Mouse (Mus musculus) intestine, postnatal 0 days (tissue): ENCODE measurements around the gene Slc44a5. TPM values are rescaled to one million over a fixed set of nuclear protein-coding genes. Genes with fewer than 3 reads are reported as not detected.
"Not testable (repeated sequence)": the region's sequence is repeated elsewhere in the genome, so short reads cannot be mapped to it uniquely, and the experiment has no call there.

Experiments
- ATAC-seq: fragments of 200-750 bp; cut with Nextera tagmentation; 2 replicates; pipeline ENCODE4 v1.8.0; 2017; ENCODE audit warnings: mild to moderate bottlenecking, moderate TSS enrichment, moderate library complexity
- H3K27ac ChIP-seq: fragments of 300-500 bp; sonication (generic); 2 replicates; pipeline ENCODE4 v1.5.1; 2014; ENCODE audit warnings: mild to moderate bottlenecking, low read depth, low read length, moderate library complexity
- H3K27me3 ChIP-seq: fragments of 300-500 bp; sonication (generic); replicated peaks from 2 replicates; pipeline ENCODE4 v1.6.1; 2014; ENCODE audit warnings: low read length, mixed read lengths; ENCODE audit not compliant: control insufficient read depth, insufficient read depth
- H3K36me3 ChIP-seq: fragments of 300-500 bp; sonication (generic); 2 replicates; pipeline ENCODE4 v1.6.1; 2014; ENCODE audit warnings: mild to moderate bottlenecking, moderate library complexity; ENCODE audit not compliant: control insufficient read depth, insufficient read depth
- H3K4me1 ChIP-seq: fragments of 300-500 bp; sonication (generic); replicated peaks from 2 replicates; pipeline ENCODE4 v1.6.1; 2014; ENCODE audit warnings: antibody characterized with exemption, low read length, mixed read lengths; ENCODE audit not compliant: control insufficient read depth, insufficient read depth
- H3K4me2 ChIP-seq: fragments of 300-500 bp; sonication (generic); replicated peaks from 2 replicates; pipeline ENCODE4 v1.6.1; 2014; ENCODE audit warnings: low read depth, mild to moderate bottlenecking, moderate library complexity
- H3K4me3 ChIP-seq: fragments of 300-500 bp; sonication (generic); 2 replicates; pipeline ENCODE4 v1.5.1; 2014; ENCODE audit warnings: low read depth, low read length
- H3K9ac ChIP-seq: fragments of 300-500 bp; sonication (generic); 2 replicates; pipeline ENCODE4 v1.6.1; 2014; ENCODE audit warnings: mild to moderate bottlenecking, low read depth, low read length
- H3K9me3 ChIP-seq: fragments of 300-500 bp; sonication (generic); 2 replicates; pipeline ENCODE4 v1.6.1; 2016; ENCODE audit warnings: mixed run types; ENCODE audit not compliant: control insufficient read depth
- CTCF ChIP-seq: sonication (generic); IDR thresholded peaks from 2 replicates; pipeline ENCODE4 v1.5.1; 2016; ENCODE audit warnings: low read depth, mild to moderate bottlenecking, control low read depth, antibody characterized with exemption, moderate library complexity
- WGBS: fragments of 180-500 bp; shearing (Covaris S2); extraction: QIAGEN DNeasy Blood & Tissue Kit; methylation state at CpG from one replicate; pipeline ENCODE4 v1.1.7; 2014; 5-methylcytosine and 5-hydroxymethylcytosine counted together
- polyA plus RNA-seq: library from polyadenylated mRNA; unstranded; fragments of >200 nt; fragmentation: Nextera tagmentation; extraction: Ambion mirVana; gene quantifications from 2 replicates; pipeline ENCODE4 v1.2.1, GENCODE M21; 2015

Slc44a5 gene
- polyA plus RNA-seq, 1 experiment from 2014 or later = 0.43 TPM

DNA sequence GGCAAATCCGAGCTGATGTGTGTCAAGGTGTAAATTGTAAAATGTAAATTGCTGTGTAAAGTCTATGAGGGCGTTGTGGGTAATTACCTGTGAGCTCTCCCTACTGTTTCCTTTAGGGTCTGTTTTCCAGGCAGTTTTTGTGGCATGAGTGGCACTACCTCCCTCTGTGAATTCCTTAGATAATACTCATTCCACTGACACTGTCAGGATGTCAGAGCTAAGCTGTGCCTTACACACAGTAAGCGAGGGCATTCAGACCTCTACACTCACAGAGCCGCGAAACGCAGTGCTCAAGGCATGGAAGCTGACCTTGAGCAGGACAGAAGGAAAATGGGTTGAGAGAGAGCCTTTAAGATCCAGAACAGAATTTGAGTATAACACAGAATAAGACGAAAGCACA, 80.1 kb downstream of the Slc44a5 start:
- no peak overlapping the region for H3K9ac ChIP-seq
- no peak overlapping the region for H3K27ac ChIP-seq
- no peak overlapping the region for H3K4me3 ChIP-seq
- 65% methylated on average over 7 of the region's 7 CpGs for WGBS
- H3K27me3 ChIP-seq = no peaks in the 10 kb centered on the region
- no peaks in the 10 kb centered on the region for H3K36me3 ChIP-seq
- no peaks in the 10 kb centered on the region for H3K9me3 ChIP-seq
- no peak overlapping the region for H3K4me2 ChIP-seq
- TF ChIP-seq CTCF = no peak
- H3K4me1 ChIP-seq = no peaks in the 10 kb centered on the region
- ATAC-seq = no peak

DNA sequence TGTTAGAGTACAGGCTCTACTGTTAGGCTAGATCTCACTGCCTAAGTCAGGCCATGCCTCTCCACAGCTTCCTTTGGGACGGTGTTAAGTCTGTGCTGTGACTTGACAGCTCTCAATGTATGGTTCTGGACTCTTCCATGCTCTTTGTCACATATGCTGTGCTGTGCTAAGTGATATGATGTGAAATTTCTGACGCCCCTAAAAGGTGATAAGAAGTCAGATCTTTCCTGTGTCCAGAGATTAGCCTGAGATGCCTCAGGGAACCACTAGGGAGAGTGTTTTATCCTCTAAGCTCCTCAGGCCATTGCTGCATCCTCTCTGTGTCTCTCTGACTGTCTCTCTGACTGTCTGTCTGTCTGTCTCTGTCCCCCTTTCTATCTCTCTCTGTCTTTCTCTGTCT, 84.2 kb downstream of the Slc44a5 start:
- Histone ChIP-seq H3K9me3 (no peaks in the 10 kb centered on the region), H3K36me3 (no peaks in the 10 kb centered on the region), H3K27me3 (no peaks in the 10 kb centered on the region), H3K27ac (no peak overlapping the region), H3K4me2 (no peak overlapping the region), H3K4me1 (no peaks in the 10 kb centered on the region), H3K4me3 (no peak overlapping the region), H3K9ac (no peak overlapping the region)
- ATAC-seq = no peak
- whole genome bisulfite sequencing = 63% methylated on average over 2 of the region's 2 CpGs
- TF ChIP-seq CTCF = no peak

GRCm38 (mm10) chr3:154058200-154058599, 85.0 kb downstream of the Slc44a5 start:
- H3K9ac ChIP-seq = no peak overlapping the region

GRCm38 (mm10) chr3:154071989-154072388, 98.8 kb downstream of the Slc44a5 start:
- not testable (repeated sequence) for H3K4me3 ChIP-seq, H3K36me3 ChIP-seq, ATAC-seq

More at GRCm38 (mm10) chr3:154058200-154058599, 85.0 kb downstream of the Slc44a5 start:
- Histone ChIP-seq H3K27me3 (no peaks in the 10 kb centered on the region), H3K9me3 (no peaks in the 10 kb centered on the region), H3K4me3 (no peak overlapping the region), H3K27ac (no peak overlapping the region), H3K4me2 (no peak overlapping the region), H3K4me1 (no peaks in the 10 kb centered on the region), H3K36me3 (no peaks in the 10 kb centered on the region)
- WGBS = 64% methylated on average over 5 of the region's 5 CpGs
- TF ChIP-seq CTCF = no peak
- no peak for ATAC-seq

DNA sequence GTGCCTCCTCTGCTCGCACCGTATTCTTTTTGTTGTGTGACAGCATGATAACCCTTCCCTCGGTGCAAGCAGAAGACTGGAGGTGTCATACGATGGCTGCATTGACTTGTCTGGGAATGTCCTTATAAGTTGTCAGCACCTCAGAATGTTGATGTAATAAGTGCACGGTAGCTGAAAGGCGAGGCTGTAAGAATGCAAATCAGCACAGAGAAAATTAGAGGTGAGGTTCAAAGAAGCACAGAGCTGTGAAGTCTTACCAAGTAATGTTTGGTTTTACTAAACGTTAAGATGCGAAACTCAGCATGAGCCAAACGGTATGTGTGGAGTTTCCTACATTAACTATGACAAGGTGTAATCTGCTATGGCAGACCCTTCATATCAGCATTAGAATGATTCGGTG, 102.5 kb downstream of the Slc44a5 start:
- 86% methylated on average over 10 of the region's 10 CpGs for WGBS
- no peak overlapping the region for H3K4me3 ChIP-seq

More at GRCm38 (mm10) chr3:154071989-154072388, 98.8 kb downstream of the Slc44a5 start:
- not testable (repeated sequence) for H3K4me1 ChIP-seq, H3K9me3 ChIP-seq, H3K27ac ChIP-seq, H3K27me3 ChIP-seq, H3K9ac ChIP-seq, H3K4me2 ChIP-seq

GRCm38 (mm10) chr3:154081687-154082086, 108.5 kb downstream of the Slc44a5 start:
- WGBS = 84% methylated on average over 12 of the region's 12 CpGs
- no peak for TF ChIP-seq CTCF

More for the DNA sequence above, 102.5 kb downstream of the Slc44a5 start:
- Histone ChIP-seq H3K9ac (no peak overlapping the region), H3K36me3 (no peaks in the 10 kb centered on the region), H3K27me3 (no peaks in the 10 kb centered on the region), H3K4me1 (no peaks in the 10 kb centered on the region), H3K4me2 (no peak overlapping the region), H3K27ac (no peak overlapping the region), H3K9me3 (no peaks in the 10 kb centered on the region)
- ATAC-seq = no peak
- TF ChIP-seq CTCF = no peak

GRCm38 (mm10) chr3:154082241-154082640, 109.0 kb downstream of the Slc44a5 start:
- 72% methylated on average over 9 of the region's 9 CpGs for WGBS
- Histone ChIP-seq H3K27ac (no peak overlapping the region), H3K27me3 (no peaks in the 10 kb centered on the region), H3K4me3 (no peak overlapping the region), H3K9ac (no peak overlapping the region), H3K9me3 (no peaks in the 10 kb centered on the region), H3K36me3 (no peaks in the 10 kb centered on the region), H3K4me2 (no peak overlapping the region), H3K4me1 (no peaks in the 10 kb centered on the region)
- ATAC-seq = no peak
- no peak for TF ChIP-seq CTCF

More at GRCm38 (mm10) chr3:154081687-154082086, 108.5 kb downstream of the Slc44a5 start:
- no peaks in the 10 kb centered on the region for H3K9me3 ChIP-seq
- no peaks in the 10 kb centered on the region for H3K4me1 ChIP-seq
- ATAC-seq = no peak
- H3K27me3 ChIP-seq = no peaks in the 10 kb centered on the region
- H3K9ac ChIP-seq = no peak overlapping the region
- no peak overlapping the region for H3K4me3 ChIP-seq
- H3K4me2 ChIP-seq = no peak overlapping the region
- H3K36me3 ChIP-seq = no peaks in the 10 kb centered on the region
- H3K27ac ChIP-seq = no peak overlapping the region
